Mouse (Mus musculus) forebrain, embryonic 11.5 days (tissue): ENCODE measurements around the gene Siva1. TPM values are rescaled to one million over a fixed set of nuclear protein-coding genes. Genes with fewer than 3 reads are reported as not detected.

Experiments
- ATAC-seq: fragments of 200-750 bp; cut with Nextera tagmentation; replicated peaks from 2 replicates; pipeline ENCODE4 v1.8.0; 2017; ENCODE audit warnings: moderate TSS enrichment; ENCODE audit not compliant: low FRiP score
- DNase-seq: peaks from one replicate; pipeline ENCODE4 v3.0.0-alpha.2; 2017; ENCODE audit warnings: low spot score
- H3K27ac ChIP-seq: fragments of 300-500 bp; sonication (generic); 2 replicates; pipeline ENCODE4 v1.5.1; 2014; ENCODE audit warnings: low read depth, low read length
- H3K27me3 ChIP-seq: fragments of 300-500 bp; sonication (generic); 2 replicates; pipeline ENCODE4 v1.6.1; 2014; ENCODE audit warnings: mild to moderate bottlenecking, low read length, mixed read lengths; ENCODE audit not compliant: control insufficient read depth, insufficient read depth
- H3K36me3 ChIP-seq: fragments of 300-500 bp; sonication (generic); 2 replicates; pipeline ENCODE4 v1.6.1; 2014; ENCODE audit warnings: mild to moderate bottlenecking, low read length, moderate library complexity, mixed read lengths; ENCODE audit not compliant: control insufficient read depth, insufficient read depth
- H3K4me1 ChIP-seq: fragments of 300-500 bp; sonication (generic); replicated peaks from 2 replicates; pipeline ENCODE4 v1.6.1; 2014; ENCODE audit warnings: low read length, mixed read lengths; ENCODE audit not compliant: control insufficient read depth, insufficient read depth
- H3K4me2 ChIP-seq: fragments of 300-500 bp; sonication (generic); 2 replicates; pipeline ENCODE4 v1.6.1; 2014; ENCODE audit warnings: low read depth, mild to moderate bottlenecking, low read length, moderate library complexity, mixed read lengths; ENCODE audit not compliant: severe bottlenecking
- H3K4me3 ChIP-seq: fragments of 300-500 bp; sonication (generic); 2 replicates; pipeline ENCODE4 v1.5.1; 2014; ENCODE audit warnings: low read depth, low read length
- H3K9ac ChIP-seq: fragments of 300-500 bp; sonication (generic); 2 replicates; pipeline ENCODE4 v1.6.1; 2014; ENCODE audit warnings: low read length
- H3K9me3 ChIP-seq: fragments of 300-500 bp; sonication (generic); 2 replicates; pipeline ENCODE4 v1.6.1; 2016; ENCODE audit warnings: low read length, mixed read lengths; ENCODE audit not compliant: control insufficient read depth
- WGBS: fragments of 180-500 bp; shearing (Covaris S2); extraction: QIAGEN DNeasy Blood & Tissue Kit; methylation state at CpG from one replicate; pipeline ENCODE4 v1.1.7; 2014; 5-methylcytosine and 5-hydroxymethylcytosine counted together
- polyA plus RNA-seq: library from polyadenylated mRNA; unstranded; fragments of >200 nt; fragmentation: Nextera tagmentation; extraction: Ambion mirVana; gene quantifications from 2 replicates; pipeline ENCODE4 v1.2.1, GENCODE M21; 2014

Siva1 gene
- polyA plus RNA-seq, 1 experiment from 2014 or later = 227 TPM

- Histone ChIP-seq H3K4me3 (no peak overlapping the region), H3K36me3 (peaks cover 6% of the 10 kb centered on the region; the same call in 1 of the 2 replicates), H3K4me2 (no peak overlapping the region), H3K9me3 (no peaks in the 10 kb centered on the region), H3K27ac (peak overlapping the region; percentile 70), H3K27me3 (no peaks in the 10 kb centered on the region), H3K9ac (no peak overlapping the region), H3K4me1 (peaks cover 33% of the 10 kb centered on the region)
- WGBS = 78% methylated on average over 18 of the region's 18 CpGs
- peak; percentile 75 for DNase-seq
- ATAC-seq = no peak
Observed at GRCm38 (mm10) chr12:112665445-112665844, 21.0 kb downstream of the Siva1 start.

- WGBS = 88% methylated on average over 9 of the region's 9 CpGs
- H3K4me1 ChIP-seq = peaks cover 31% of the 10 kb centered on the region
- H3K9me3 ChIP-seq = no peaks in the 10 kb centered on the region
- DNase-seq (no peak), ATAC-seq (no peak)
- H3K27me3 ChIP-seq = no peaks in the 10 kb centered on the region
- H3K9ac ChIP-seq = no peak overlapping the region
- H3K4me2 ChIP-seq = no peak overlapping the region
- H3K36me3 ChIP-seq = peaks cover 12% of the 10 kb centered on the region; the same call in 1 of the 2 replicates
- no peak overlapping the region for H3K4me3 ChIP-seq
- peak overlapping the region; percentile 70; the same call in 1 of the 2 replicates for H3K27ac ChIP-seq
Observed at GRCm38 (mm10) chr12:112665881-112666544, 21.5 kb downstream of the Siva1 start.

- ATAC-seq (no peak), DNase-seq (no peak)
- Histone ChIP-seq H3K4me1 (peaks cover 37% of the 10 kb centered on the region), H3K27ac (no peak overlapping the region), H3K36me3 (peaks cover 12% of the 10 kb centered on the region; the same call in 1 of the 2 replicates), H3K4me2 (no peak overlapping the region), H3K27me3 (no peaks in the 10 kb centered on the region), H3K9ac (no peak overlapping the region), H3K9me3 (no peaks in the 10 kb centered on the region), H3K4me3 (no peak overlapping the region)
- WGBS = 90% methylated on average over 10 of the region's 10 CpGs
Observed at GRCm38 (mm10) chr12:112667619-112668297, 23.3 kb downstream of the Siva1 start.

- no peaks in the 10 kb centered on the region for H3K9me3 ChIP-seq
- no peak overlapping the region for H3K4me3 ChIP-seq
- no peak overlapping the region for H3K4me2 ChIP-seq
- H3K36me3 ChIP-seq = peaks cover 12% of the 10 kb centered on the region; the same call in 1 of the 2 replicates
- 0 out of 2 replicates have a peak overlapping the region, but pooled peaks have one; percentile 20 for H3K9ac ChIP-seq
- no peaks in the 10 kb centered on the region for H3K27me3 ChIP-seq
- H3K4me1 ChIP-seq = peaks cover 28% of the 10 kb centered on the region
- DNase-seq = no peak
- no peak overlapping the region for H3K27ac ChIP-seq
- WGBS = 53% methylated on average over 8 of the region's 9 CpGs
- no peak for ATAC-seq
Observed at GRCm38 (mm10) chr12:112670718-112671393, 26.4 kb downstream of the Siva1 start.

- DNase-seq = no peak
- H3K9ac ChIP-seq = no peak overlapping the region
- peak overlapping the region; percentile 90; the same call in 1 of the 2 replicates for H3K4me2 ChIP-seq
- H3K4me3 ChIP-seq = no peak overlapping the region
- WGBS = 81% methylated on average over 7 of the region's 7 CpGs
- no peak for ATAC-seq
- no peaks in the 10 kb centered on the region for H3K9me3 ChIP-seq
- peaks cover 27% of the 10 kb centered on the region for H3K4me1 ChIP-seq
- no peaks in the 10 kb centered on the region for H3K27me3 ChIP-seq
- H3K27ac ChIP-seq = no peak overlapping the region
- H3K36me3 ChIP-seq = peaks cover 12% of the 10 kb centered on the region; the same call in 1 of the 2 replicates
Observed at GRCm38 (mm10) chr12:112671891-112672290, 27.4 kb downstream of the Siva1 start.

- H3K9me3 ChIP-seq = no peaks in the 10 kb centered on the region
- peak overlapping the region; percentile 98 for H3K4me3 ChIP-seq
- H3K36me3 ChIP-seq = peaks cover 12% of the 10 kb centered on the region; the same call in 1 of the 2 replicates
- H3K27ac ChIP-seq = peak overlapping the region; percentile 82
- H3K9ac ChIP-seq = peak overlapping the region; percentile 93
- DNase-seq (no peak), ATAC-seq (peak; percentile 43; the same call in 1 of the 2 replicates)
- WGBS = 9% methylated on average over 21 of the region's 21 CpGs
- peak overlapping the region; percentile 90 for H3K4me2 ChIP-seq
- peaks cover 5% of the 10 kb centered on the region for H3K27me3 ChIP-seq
- peaks cover 28% of the 10 kb centered on the region for H3K4me1 ChIP-seq
Observed at GRCm38 (mm10) chr12:112672744-112673575, 28.5 kb downstream of the Siva1 start.

GRCm38 (mm10) chr12:112673576-112674091, 29.2 kb downstream of the Siva1 start:
- Histone ChIP-seq H3K4me2 (peak overlapping the region; percentile 90), H3K4me3 (peak overlapping the region; percentile 98), H3K27ac (peak overlapping the region; percentile 82), H3K36me3 (peaks cover 12% of the 10 kb centered on the region; the same call in 1 of the 2 replicates), H3K9ac (peak overlapping the region; percentile 93), H3K27me3 (peaks cover 11% of the 10 kb centered on the region), H3K4me1 (peaks cover 30% of the 10 kb centered on the region), H3K9me3 (no peaks in the 10 kb centered on the region)
- no peak for ATAC-seq
- WGBS = under 1% methylated on average over 62 of the region's 68 CpGs
- no peak for DNase-seq
